ENCODE assay signal across 8 mouse cellular contexts in the genomic region with DNA sequence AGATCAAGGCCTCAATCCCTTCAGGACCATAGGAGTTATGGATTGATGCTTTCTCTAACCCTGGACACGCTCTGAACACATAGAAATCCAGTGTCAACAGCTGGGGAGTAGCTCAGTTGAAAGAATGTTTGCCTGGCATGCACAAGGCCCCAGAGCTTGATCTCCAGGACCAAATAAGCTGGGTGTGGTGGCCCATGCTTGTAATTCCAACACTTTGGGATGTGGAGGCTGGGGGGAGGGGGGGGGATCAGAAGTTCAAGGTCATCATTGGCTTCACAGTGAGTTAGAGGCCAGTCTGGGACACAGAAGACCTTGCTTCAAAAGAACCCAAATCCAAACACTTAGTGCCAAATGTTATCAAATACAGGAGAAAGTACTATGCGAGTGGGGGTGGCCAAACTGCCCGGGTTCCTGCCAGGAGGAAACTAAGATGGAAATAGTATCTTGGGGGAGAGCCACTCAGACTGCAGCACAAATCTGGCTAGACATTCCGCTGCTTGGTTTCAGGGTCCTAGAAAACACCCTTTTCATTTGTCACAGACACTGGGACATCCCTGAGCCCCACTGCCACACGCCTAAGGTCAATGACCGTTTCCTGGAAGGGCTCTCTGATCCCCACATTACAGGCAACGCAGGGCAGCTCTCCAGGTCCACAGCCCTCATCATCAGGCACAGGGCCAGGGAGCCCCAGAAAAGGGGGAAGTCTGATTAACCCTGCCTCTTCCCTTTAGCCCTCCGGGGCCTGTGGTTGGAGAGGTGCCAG. TPM values are rescaled to one million over a fixed set of nuclear protein-coding genes. Genes with fewer than 3 reads are reported as not detected.
DNase-seq lines count a peak whose midpoint lies in the region; ATAC-seq and TF ChIP-seq lines count a peak whose summit lies in the region.

No protein-coding gene starts in this region.

- DNase-seq in adrenal gland, postnatal 10 days = peak; percentile 68
- DNase-seq in adrenal gland, adult 8-10 months = no peak
- peak; percentile 79 for DNase-seq in MEL-GATA-1-ER (ENCODE audit: extremely low read depth, low read depth)
- DNase-seq in frontal cortex, adult 2 months (ENCODE audit: extremely low spot score in 1 of 2, low spot score in 1 of 2) = peak; percentile 56 to 83
- DNase-seq in hindbrain, postnatal 0 days (ENCODE audit: low spot score) = peak; percentile 57
- DNase-seq in thymus, postnatal 4 days = no peak

- no peaks in the 10 kb centered on the region for H3K27me3 ChIP-seq in hindbrain, postnatal 0 days (ENCODE audit: insufficient read depth, low read length)
- peaks cover 13% of the 10 kb centered on the region for H3K27me3 ChIP-seq in liver, embryonic 15.5 days
- no peaks in the 10 kb centered on the region for H3K27me3 ChIP-seq in neural tube, embryonic 14.5 days (ENCODE audit: control insufficient read depth, insufficient read depth, low read length)

- H3K36me3 ChIP-seq in hindbrain, postnatal 0 days (ENCODE audit: insufficient read depth, low read length) = no peaks in the 10 kb centered on the region
- no peaks in the 10 kb centered on the region for H3K36me3 ChIP-seq in liver, embryonic 15.5 days (replicated peaks)
- no peaks in the 10 kb centered on the region for H3K36me3 ChIP-seq in neural tube, embryonic 14.5 days (ENCODE audit: control insufficient read depth, insufficient read depth, low read length)

- no peak for TF ChIP-seq CTCF in hindbrain, postnatal 0 days (IDR thresholded peaks at IDR 0.05; ENCODE audit: low read depth)

- H3K4me3 ChIP-seq in hindbrain, postnatal 0 days (ENCODE audit: low read length) = peak overlapping the region; percentile 6
- no peak overlapping the region for H3K4me3 ChIP-seq in liver, embryonic 15.5 days (replicated peaks)
- no peak overlapping the region; the same call in 1 of the 2 replicates for H3K4me3 ChIP-seq in neural tube, embryonic 14.5 days (ENCODE audit: low read depth, low read length)

- peak overlapping the region; percentile 95 for H3K4me2 ChIP-seq in hindbrain, postnatal 0 days (ENCODE audit: low read depth, low read length)
- peak overlapping the region; percentile 18 for H3K4me2 ChIP-seq in liver, embryonic 15.5 days
- peak overlapping the region; percentile 99 for H3K4me2 ChIP-seq in neural tube, embryonic 14.5 days (ENCODE audit: low read depth, low read length)

- peak overlapping the region; percentile 28 for H3K9ac ChIP-seq in hindbrain, postnatal 0 days (replicated peaks; ENCODE audit: low read length)
- H3K9ac ChIP-seq in liver, embryonic 15.5 days = no peak overlapping the region
- H3K9ac ChIP-seq in neural tube, embryonic 14.5 days (replicated peaks; ENCODE audit: low read depth, low read length) = no peak overlapping the region

- H3K9me3 ChIP-seq in hindbrain, postnatal 0 days (ENCODE audit: low read length) = no peaks in the 10 kb centered on the region
- no peaks in the 10 kb centered on the region for H3K9me3 ChIP-seq in liver, embryonic 15.5 days (replicated peaks)
- H3K9me3 ChIP-seq in neural tube, embryonic 14.5 days (ENCODE audit: control insufficient read depth, low read length) = no peaks in the 10 kb centered on the region

- H3K4me1 ChIP-seq in hindbrain, postnatal 0 days (ENCODE audit: insufficient read depth, low read length) = peaks cover 28% of the 10 kb centered on the region
- peaks cover 57% of the 10 kb centered on the region for H3K4me1 ChIP-seq in liver, embryonic 15.5 days (replicated peaks)
- peaks cover 37% of the 10 kb centered on the region for H3K4me1 ChIP-seq in neural tube, embryonic 14.5 days (ENCODE audit: control insufficient read depth, insufficient read depth, low read length)

- no peak for ATAC-seq in hindbrain, postnatal 0 days
- no peak for ATAC-seq in liver, embryonic 15.5 days (ENCODE audit: insufficient read depth)
- ATAC-seq in neural tube, embryonic 14.5 days (ENCODE audit: low read depth) = no peak

- 19% methylated on average over 8 of the region's 8 CpGs for WGBS in hindbrain, postnatal 0 days
- 18% methylated on average over 8 of the region's 8 CpGs for WGBS in liver, embryonic 15.5 days (ENCODE audit: insufficient replicate concordance)
- 34% methylated on average over 8 of the region's 8 CpGs for WGBS in neural tube, embryonic 14.5 days

- H3K27ac ChIP-seq in hindbrain, postnatal 0 days = no peak overlapping the region
- no peak overlapping the region; the same call in 1 of the 2 replicates for H3K27ac ChIP-seq in liver, embryonic 15.5 days (replicated peaks)
- H3K27ac ChIP-seq in neural tube, embryonic 14.5 days (ENCODE audit: low read depth, low read length) = peak overlapping the region; percentile 28; the same call in 1 of the 2 replicates

RNA-seq across cellular contexts. Expression of a gene that starts 2.4 kb away (rescaled TPM):
- 10 to 100 TPM; 28.1 to 29.6 TPM for total RNA-seq in adrenal gland, postnatal 10 days (2021)
- total RNA-seq in adrenal gland, adult 8-10 months (2022) = 10 to 100 TPM; 30.3 to 54.2 (median 37.9) TPM
- polyA plus RNA-seq in frontal cortex, adult 2 months (2012; rRNA removed) = 19.9 and 23.7 TPM in 2 replicates
- total RNA-seq in hindbrain, postnatal 0 days (2014; rRNA removed) = 26.0 and 29.7 TPM in 2 replicates
- polyA plus RNA-seq in hindbrain, postnatal 0 days (2015; fragmentation: Nextera tagmentation; extraction: Ambion mirVana) = 6.4 and 6.9 TPM in 2 replicates
- 1.7 and 2.0 TPM in 2 replicates for polyA plus RNA-seq in liver, embryonic 15.5 days (2015; fragmentation: Nextera tagmentation; extraction: Ambion mirVana)
- 10.1 and 10.5 TPM in 2 replicates for polyA plus RNA-seq in neural tube, embryonic 14.5 days (2014; fragmentation: Nextera tagmentation; extraction: Ambion mirVana)

RNA-seq across cellular contexts. Expression of a gene that starts 2.6 kb away (rescaled TPM):
- 10 to 100 TPM; 23.2 to 28.2 TPM for total RNA-seq in adrenal gland, postnatal 10 days (2021)
- 10 to 100 TPM; 39.9 to 60.5 (median 52.3) TPM for total RNA-seq in adrenal gland, adult 8-10 months (2022)
- polyA plus RNA-seq in frontal cortex, adult 2 months (2012; rRNA removed) = 44.4 TPM in 2 replicates
- 15.6 and 43.9 TPM in 2 replicates for total RNA-seq in hindbrain, postnatal 0 days (2014; rRNA removed)
- polyA plus RNA-seq in hindbrain, postnatal 0 days (2015; fragmentation: Nextera tagmentation; extraction: Ambion mirVana) = 22.6 and 28.1 TPM in 2 replicates
- polyA plus RNA-seq in liver, embryonic 15.5 days (2015; fragmentation: Nextera tagmentation; extraction: Ambion mirVana) = 7.2 and 7.8 TPM in 2 replicates
- 25.9 and 27.4 TPM in 2 replicates for polyA plus RNA-seq in neural tube, embryonic 14.5 days (2014; fragmentation: Nextera tagmentation; extraction: Ambion mirVana)

Comparison
In these comparisons a context has a peak if more than half of its experiments do, and no peak if none do; other contexts are left out.
1. DNase-seq: peak in adrenal gland, postnatal 10 days (single experiment), MEL-GATA-1-ER (single experiment), frontal cortex, adult 2 months (2 of 2) and hindbrain, postnatal 0 days (single experiment); none in adrenal gland, adult 8-10 months (single experiment) and thymus, postnatal 4 days (single experiment).
2. H3K4me2 ChIP-seq: peak in every context shown above with its lines; median percentile 99 in neural tube, embryonic 14.5 days; 95 in hindbrain, postnatal 0 days; 18 in liver, embryonic 15.5 days.